Mouse (Mus musculus) stomach, postnatal 0 days (tissue): ENCODE measurements at regions not wholly inside any gene's neighbourhood (a gene's known extent, or its start where the extent isn't known, plus 50 kb on each side); places are given as distances from the start of the nearest gene placed in this dataset.

ENCODE experiments used
- CTCF ChIP-seq: IDR thresholded peaks from 2 replicates; pipeline ENCODE4 v1.5.1; 2016; ENCODE audit warnings: antibody characterized with exemption, low read depth, mild to moderate bottlenecking, moderate library complexity
- EP300 ChIP-seq: optimal IDR thresholded peaks from 2 replicates; pipeline ENCODE3; 2016; ENCODE audit warnings: antibody characterized with exemption

DNA sequence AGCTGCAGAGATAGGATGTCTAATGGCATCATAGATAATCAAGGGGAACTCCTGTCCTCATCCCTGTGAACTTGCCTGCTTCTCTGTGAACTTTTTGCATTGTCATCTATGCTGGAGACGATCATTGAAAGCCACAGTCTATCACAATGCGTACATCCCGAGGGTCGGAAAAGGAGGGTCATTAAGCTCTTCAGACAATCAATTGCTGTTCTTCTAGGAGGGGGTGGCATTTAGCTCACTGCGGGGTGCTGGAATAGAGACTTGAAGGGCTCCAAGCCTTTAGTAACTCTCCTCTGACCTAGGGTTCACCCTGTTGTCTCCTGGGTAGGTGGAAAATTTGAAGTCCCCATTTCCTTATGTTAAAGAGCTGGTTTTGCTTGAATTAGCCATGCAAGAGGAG lies 251.7 kb upstream of the Nr2f2 start:
- TF ChIP-seq CTCF (no peak), EP300 (no peak)
